Mouse (Mus musculus) hindbrain, embryonic 16.5 days (tissue): ENCODE measurements at regions not wholly inside any gene's neighbourhood (a gene's known extent, or its start where the extent isn't known, plus 50 kb on each side); places are given as distances from the start of the nearest gene placed in this dataset.

Source experiments
- ATAC-seq: fragments of 200-750 bp; cut with Nextera tagmentation; 2 replicates; pipeline ENCODE4 v1.8.0; 2017; ENCODE audit warnings: moderate TSS enrichment, moderate library complexity
- H3K27ac ChIP-seq: fragments of 300-500 bp; sonication (generic); 2 replicates; pipeline ENCODE4 v1.5.1; 2014; ENCODE audit warnings: low read depth, mild to moderate bottlenecking, control low read depth, low read length, moderate library complexity
- H3K27me3 ChIP-seq: fragments of 300-500 bp; sonication (generic); replicated peaks from 2 replicates; pipeline ENCODE4 v1.6.1; 2014; ENCODE audit warnings: low read length; ENCODE audit not compliant: control insufficient read depth, insufficient read depth
- H3K36me3 ChIP-seq: fragments of 300-500 bp; sonication (generic); 2 replicates; pipeline ENCODE4 v1.6.1; 2014; ENCODE audit warnings: mild to moderate bottlenecking, low read length, moderate library complexity, mixed read lengths; ENCODE audit not compliant: control insufficient read depth, insufficient read depth
- H3K4me1 ChIP-seq: fragments of 300-500 bp; sonication (generic); 2 replicates; pipeline ENCODE4 v1.6.1; 2014; ENCODE audit warnings: low read depth, low read length; ENCODE audit not compliant: control insufficient read depth, insufficient read depth
- H3K4me2 ChIP-seq: fragments of 300-500 bp; sonication (generic); 2 replicates; pipeline ENCODE4 v1.6.1; 2014; ENCODE audit warnings: mild to moderate bottlenecking, low read length, control low read depth, moderate library complexity
- H3K4me3 ChIP-seq: fragments of 300-500 bp; sonication (generic); 2 replicates; pipeline ENCODE4 v1.5.1; 2014; ENCODE audit warnings: mild to moderate bottlenecking, low read length, control low read depth, moderate library complexity
- H3K9ac ChIP-seq: fragments of 300-500 bp; sonication (generic); 2 replicates; pipeline ENCODE4 v1.6.1; 2014; ENCODE audit warnings: low read depth, mild to moderate bottlenecking, control low read depth, low read length, moderate library complexity
- H3K9me3 ChIP-seq: fragments of 300-500 bp; sonication (generic); 2 replicates; pipeline ENCODE4 v1.6.1; 2014; ENCODE audit warnings: mild to moderate bottlenecking, low read length, moderate library complexity; ENCODE audit not compliant: control insufficient read depth
- whole genome bisulfite sequencing: fragments of 180-500 bp; shearing (Covaris S2); extraction: QIAGEN DNeasy Blood & Tissue Kit; methylation state at CpG from one replicate; pipeline ENCODE4 v1.1.7; 2014; 5-methylcytosine and 5-hydroxymethylcytosine counted together

GRCm38 (mm10) chr8:86368062-86368461, 212.4 kb downstream of the Abcc12 start:
- ATAC-seq = peak; percentile 45; the same call in 1 of the 2 replicates
- WGBS = 32% methylated on average over 5 of the region's 5 CpGs
- Histone ChIP-seq H3K4me3 (no peak overlapping the region), H3K9me3 (no peaks in the 10 kb centered on the region), H3K9ac (no peak overlapping the region), H3K27ac (no peak overlapping the region), H3K36me3 (no peaks in the 10 kb centered on the region), H3K27me3 (no peaks in the 10 kb centered on the region), H3K4me1 (peaks cover 6% of the 10 kb centered on the region), H3K4me2 (no peak overlapping the region)

GRCm38 (mm10) chr8:86366636-86367035, 213.8 kb downstream of the Abcc12 start:
- Histone ChIP-seq H3K36me3 (no peaks in the 10 kb centered on the region), H3K9me3 (no peaks in the 10 kb centered on the region), H3K9ac (no peak overlapping the region), H3K4me1 (peaks cover 6% of the 10 kb centered on the region), H3K27ac (no peak overlapping the region), H3K4me2 (no peak overlapping the region), H3K4me3 (no peak overlapping the region), H3K27me3 (no peaks in the 10 kb centered on the region)
- WGBS = 95% methylated on average over 4 of the region's 4 CpGs
- ATAC-seq = no peak

DNA sequence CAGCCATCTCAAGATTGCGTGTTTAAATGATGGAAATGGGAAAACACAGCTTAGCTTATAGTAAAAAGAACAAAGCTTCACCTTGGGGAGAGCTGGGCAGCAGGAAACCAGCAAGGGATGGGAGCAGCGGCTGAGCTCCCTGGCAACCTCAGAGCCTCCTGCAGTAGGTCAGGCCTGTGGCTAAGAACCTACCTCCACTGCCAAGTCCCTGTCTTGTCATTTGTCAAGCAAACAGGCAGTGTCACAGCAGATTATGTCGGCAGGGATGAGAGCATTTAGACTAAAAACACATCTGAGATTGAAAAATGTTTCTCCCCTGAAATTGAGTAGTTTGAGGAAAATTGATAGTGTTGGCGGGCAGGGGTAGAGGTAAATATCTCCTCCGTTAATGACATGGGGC, 214.8 kb downstream of the Abcc12 start:
- Histone ChIP-seq H3K9me3 (no peaks in the 10 kb centered on the region), H3K4me1 (peaks cover 6% of the 10 kb centered on the region), H3K4me3 (no peak overlapping the region), H3K27me3 (no peaks in the 10 kb centered on the region), H3K36me3 (no peaks in the 10 kb centered on the region), H3K4me2 (no peak overlapping the region), H3K9ac (no peak overlapping the region), H3K27ac (no peak overlapping the region)
- WGBS = 45% methylated on average over 5 of the region's 5 CpGs
- no peak for ATAC-seq

- ATAC-seq = no peak
- Histone ChIP-seq H3K27ac (peak overlapping the region; percentile 44; the same call in 1 of the 2 replicates), H3K9me3 (no peaks in the 10 kb centered on the region), H3K9ac (no peak overlapping the region), H3K4me2 (no peak overlapping the region), H3K27me3 (no peaks in the 10 kb centered on the region), H3K36me3 (no peaks in the 10 kb centered on the region), H3K4me3 (no peak overlapping the region), H3K4me1 (peaks cover 6% of the 10 kb centered on the region)
- WGBS = 38% methylated on average over 2 of the region's 2 CpGs
Measured at GRCm38 (mm10) chr8:86364898-86365297, 215.6 kb downstream of the Abcc12 start.

GRCm38 (mm10) chr8:86360283-86360682, 220.2 kb downstream of the Abcc12 start:
- Histone ChIP-seq H3K4me2 (no peak overlapping the region), H3K9ac (no peak overlapping the region), H3K4me1 (no peaks in the 10 kb centered on the region), H3K4me3 (no peak overlapping the region), H3K36me3 (no peaks in the 10 kb centered on the region), H3K27ac (no peak overlapping the region), H3K27me3 (no peaks in the 10 kb centered on the region), H3K9me3 (no peaks in the 10 kb centered on the region)
- ATAC-seq = no peak
- WGBS = 51% methylated on average over 2 of the region's 2 CpGs

DNA sequence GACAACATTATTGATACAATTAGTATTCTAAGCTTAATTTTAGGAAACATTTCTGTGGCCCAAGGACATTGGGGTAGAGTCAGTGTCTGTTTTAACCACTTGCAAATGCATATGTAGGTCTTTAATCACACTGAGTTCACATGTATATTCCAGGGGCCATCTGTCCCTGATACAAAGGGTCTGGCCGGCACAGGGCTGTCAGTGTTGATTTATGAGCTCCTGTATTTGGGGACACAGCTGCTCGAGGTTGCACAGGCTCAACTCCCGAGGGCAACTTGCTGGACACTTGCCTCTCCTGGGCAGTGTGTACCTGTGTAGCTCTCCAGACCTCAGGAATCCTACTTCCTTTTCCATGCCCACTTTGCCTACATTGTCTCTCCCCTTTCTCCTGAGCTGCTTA, 221.0 kb downstream of the Abcc12 start:
- H3K9ac ChIP-seq = no peak overlapping the region
- no peaks in the 10 kb centered on the region for H3K4me1 ChIP-seq
- no peaks in the 10 kb centered on the region for H3K36me3 ChIP-seq
- H3K4me3 ChIP-seq = no peak overlapping the region
- no peaks in the 10 kb centered on the region for H3K9me3 ChIP-seq
- WGBS = 10% methylated on average over 3 of the region's 3 CpGs
- ATAC-seq = no peak
- no peak overlapping the region for H3K27ac ChIP-seq
- no peaks in the 10 kb centered on the region for H3K27me3 ChIP-seq
- H3K4me2 ChIP-seq = no peak overlapping the region

DNA sequence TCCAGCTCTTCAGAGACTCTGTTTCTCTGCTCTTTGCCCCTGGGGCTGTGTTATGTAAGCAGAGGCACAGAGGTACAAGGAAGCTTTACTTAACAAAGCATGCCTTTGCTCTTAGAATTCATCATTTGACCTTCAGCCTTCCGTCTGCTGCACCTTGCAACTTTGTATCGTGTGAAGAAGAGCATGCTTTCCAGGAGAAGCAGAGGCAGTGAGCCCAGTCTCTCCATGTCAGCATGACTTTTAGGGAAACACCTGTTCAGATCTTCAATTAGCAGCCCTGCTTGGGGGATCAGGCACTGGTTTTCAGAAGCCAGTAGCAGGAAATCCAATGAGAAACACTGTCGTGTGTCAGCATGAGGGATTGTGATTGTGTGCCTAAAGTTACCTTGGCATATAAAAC, 226.7 kb downstream of the Abcc12 start:
- Histone ChIP-seq H3K4me3 (no peak overlapping the region), H3K4me2 (no peak overlapping the region), H3K27me3 (no peaks in the 10 kb centered on the region), H3K36me3 (no peaks in the 10 kb centered on the region), H3K27ac (no peak overlapping the region), H3K4me1 (no peaks in the 10 kb centered on the region), H3K9me3 (no peaks in the 10 kb centered on the region), H3K9ac (no peak overlapping the region)
- 70% methylated on average over 3 of the region's 3 CpGs for WGBS
- ATAC-seq = no peak

GRCm38 (mm10) chr8:86351545-86352190, 228.8 kb downstream of the Abcc12 start:
- ATAC-seq = no peak
- 88% methylated on average over 7 of the region's 7 CpGs for WGBS
- H3K4me1 ChIP-seq = no peaks in the 10 kb centered on the region
- H3K4me2 ChIP-seq = no peak overlapping the region
- no peaks in the 10 kb centered on the region for H3K27me3 ChIP-seq
- H3K4me3 ChIP-seq = no peak overlapping the region
- no peak overlapping the region for H3K9ac ChIP-seq
- no peak overlapping the region for H3K27ac ChIP-seq
- no peaks in the 10 kb centered on the region for H3K36me3 ChIP-seq
- H3K9me3 ChIP-seq = no peaks in the 10 kb centered on the region

DNA sequence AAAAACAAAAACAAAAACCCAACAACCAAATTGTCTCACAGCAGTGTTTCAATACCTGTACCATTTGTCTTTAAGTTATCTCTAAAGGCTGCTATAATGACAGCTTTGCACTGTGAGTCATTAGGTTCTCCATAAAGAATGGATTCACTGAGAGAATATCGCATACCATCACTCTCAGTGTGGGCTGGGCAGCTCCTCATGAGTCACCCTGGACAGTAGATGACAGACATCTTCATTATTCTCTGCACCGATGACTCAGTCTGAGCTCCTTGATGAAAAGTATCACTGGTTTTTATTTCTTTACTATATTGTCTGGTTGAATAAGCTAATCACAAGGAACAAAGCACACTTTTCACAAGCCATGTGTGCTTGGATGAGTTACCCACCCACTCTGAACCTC, 230.4 kb downstream of the Abcc12 start:
- H3K4me3 ChIP-seq = no peak overlapping the region
- no peak overlapping the region for H3K27ac ChIP-seq
- H3K27me3 ChIP-seq = no peaks in the 10 kb centered on the region
- 49% methylated on average over 2 of the region's 2 CpGs for WGBS
- no peak overlapping the region for H3K9ac ChIP-seq
- H3K9me3 ChIP-seq = no peaks in the 10 kb centered on the region
- H3K4me1 ChIP-seq = no peaks in the 10 kb centered on the region
- no peak for ATAC-seq
- H3K4me2 ChIP-seq = no peak overlapping the region
- no peaks in the 10 kb centered on the region for H3K36me3 ChIP-seq
